Mouse (Mus musculus): Measurements from ENCODE around the gene Spag9. TPM values are rescaled to one million over a fixed set of nuclear protein-coding genes. Genes with fewer than 3 reads are reported as not detected.

Spag9 gene
- polyA plus RNA-seq (2015; fragmentation: Illumina TruSeq; extraction: RNeasy Lipid Tissue Mini Kit (QIAGEN cat#74804); ENCODE audit: low read depth, low replicate concordance) = 170 TPM

DNA sequence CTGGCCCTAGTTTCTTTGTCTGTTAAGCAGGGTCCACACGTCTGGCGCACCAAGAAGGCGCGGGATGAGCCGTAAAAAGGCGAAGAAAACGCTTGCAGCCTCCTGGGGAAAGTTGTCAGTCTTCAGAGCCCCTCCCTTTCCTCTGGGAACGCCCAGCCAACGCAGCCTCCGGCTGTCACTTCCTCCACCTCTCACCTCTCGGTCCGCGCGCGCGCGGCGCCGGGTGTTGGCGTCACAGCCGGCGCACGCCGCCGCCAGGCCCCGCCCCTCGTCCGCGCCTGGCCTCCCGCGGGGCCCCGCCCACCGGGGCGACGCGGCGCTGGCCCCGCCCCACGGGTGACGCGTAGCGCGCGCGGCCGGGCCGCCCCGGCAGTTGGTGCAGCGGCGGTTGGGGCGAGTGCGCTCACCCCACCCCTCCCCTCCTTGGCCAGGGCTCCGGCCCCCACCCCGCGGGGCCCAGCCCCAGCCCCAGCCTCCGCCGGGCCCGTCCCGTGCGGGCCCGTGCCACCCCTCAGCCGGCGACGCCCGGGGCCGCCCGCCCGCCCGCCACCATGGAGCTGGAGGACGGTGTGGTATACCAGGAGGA lies at the start of gene Spag9:
Gene Spag9, plus strand, starts transcription at position 372 of the 586 bp plus-strand sequence.

DNA sequence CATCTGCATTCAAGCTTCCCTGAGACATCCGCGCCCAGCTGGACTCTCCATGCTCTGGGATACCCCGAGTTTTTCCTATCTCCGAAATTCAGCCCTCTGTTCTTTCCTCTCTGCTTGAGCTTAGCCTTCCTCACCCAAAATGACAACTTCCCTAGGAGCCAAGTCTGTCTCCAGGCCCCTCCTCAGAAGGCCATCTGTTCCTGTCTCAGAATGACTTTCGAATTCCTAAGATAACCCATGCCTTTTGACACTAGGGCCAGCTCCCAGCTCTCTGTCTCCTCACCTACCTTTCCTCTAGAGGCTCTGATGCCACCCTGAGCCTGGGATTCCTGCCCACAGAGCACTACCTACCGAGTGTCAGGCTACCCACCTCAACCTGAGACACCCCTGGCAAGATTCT lies 39.7 kb upstream of the Spag9 start, which contains the start of gene Nme2:
Gene Nme2, minus strand, starts transcription at position 101 of the 400 bp plus-strand sequence.

DNA sequence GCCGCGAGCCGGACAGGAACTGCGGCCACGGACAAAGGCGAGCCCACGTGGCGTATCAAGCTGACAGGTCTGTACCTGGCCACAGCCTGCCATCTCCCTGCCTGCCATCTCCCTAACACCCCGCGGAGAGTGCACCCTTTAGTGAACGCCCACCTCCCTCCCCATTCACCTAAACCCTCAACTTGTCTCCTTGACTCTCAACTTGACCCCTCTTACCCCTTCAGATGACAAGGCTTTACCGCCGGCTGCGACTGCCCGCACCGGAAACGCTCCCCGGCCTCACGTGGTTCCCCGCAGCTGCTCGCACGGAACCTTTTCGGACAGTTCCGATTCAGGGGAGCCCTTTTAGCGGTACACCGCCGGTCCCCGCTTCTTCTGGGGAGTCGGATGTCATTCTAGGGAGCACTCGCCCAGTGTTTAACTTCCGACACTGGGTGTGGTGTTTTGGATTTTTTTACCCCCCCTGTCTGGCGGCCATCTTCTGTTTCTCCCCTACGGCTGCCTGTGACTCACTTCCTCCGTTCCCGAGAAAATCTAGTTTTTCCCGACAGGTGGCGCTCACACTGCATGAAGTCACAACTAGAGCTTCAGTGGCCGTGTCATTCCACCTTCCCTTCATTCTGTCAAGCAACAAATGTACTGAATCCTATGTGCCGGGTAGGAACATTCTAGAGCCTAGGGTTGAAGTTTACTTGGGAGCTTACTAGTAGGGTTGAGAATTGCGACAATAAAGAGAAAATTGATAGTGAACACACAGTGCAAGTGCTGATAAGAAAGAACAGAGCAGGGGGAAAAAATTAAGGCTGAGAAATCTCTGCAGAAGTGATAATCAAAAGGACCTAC lies 27.7 kb upstream of the Spag9 start, which contains the start of the genes Gm20390 and Nme1:
Gene Gm20390, minus strand, starts transcription at position 289 of the 843 bp plus-strand sequence.
Gene Nme1, minus strand, starts transcription at position 517 of the 843 bp plus-strand sequence.

Other genes with a start within 250 kb of the Spag9 start
- gene Utp18, start 110.3 kb upstream of the Spag9 start, polyA plus RNA-seq (2015; fragmentation: Illumina TruSeq; extraction: RNeasy Lipid Tissue Mini Kit (QIAGEN cat#74804); ENCODE audit: low read depth, low replicate concordance) = 16.3 TPM
- 16.0 TPM for gene Mbtd1, start 110.2 kb upstream of the Spag9 start, polyA plus RNA-seq (2015; fragmentation: Illumina TruSeq; extraction: RNeasy Lipid Tissue Mini Kit (QIAGEN cat#74804); ENCODE audit: low read depth, low replicate concordance)
- gene Nme2, start 39.8 kb upstream of the Spag9 start, polyA plus RNA-seq (2015; fragmentation: Illumina TruSeq; extraction: RNeasy Lipid Tissue Mini Kit (QIAGEN cat#74804); ENCODE audit: low read depth, low replicate concordance) = 200 TPM
- 147 TPM for gene Gm20390, start 27.8 kb upstream of the Spag9 start, polyA plus RNA-seq (2015; fragmentation: Illumina TruSeq; extraction: RNeasy Lipid Tissue Mini Kit (QIAGEN cat#74804); ENCODE audit: low read depth, low replicate concordance)
- 270 TPM for gene Nme1, start 27.6 kb upstream of the Spag9 start, polyA plus RNA-seq (2015; fragmentation: Illumina TruSeq; extraction: RNeasy Lipid Tissue Mini Kit (QIAGEN cat#74804); ENCODE audit: low read depth, low replicate concordance)
- 33.5 TPM for gene Tob1, start 215.4 kb downstream of the Spag9 start, polyA plus RNA-seq (2015; fragmentation: Illumina TruSeq; extraction: RNeasy Lipid Tissue Mini Kit (QIAGEN cat#74804); ENCODE audit: low read depth, low replicate concordance)
- 1.5 TPM for gene Wfikkn2, start 249.9 kb downstream of the Spag9 start, polyA plus RNA-seq (2015; fragmentation: Illumina TruSeq; extraction: RNeasy Lipid Tissue Mini Kit (QIAGEN cat#74804); ENCODE audit: low read depth, low replicate concordance)